Mouse (Mus musculus) lung, embryonic 16.5 days (tissue): ENCODE results near the gene Plac9a. TPM values are rescaled to one million over a fixed set of nuclear protein-coding genes. Genes with fewer than 3 reads are reported as not detected.
"Not testable (repeated sequence)": the region's sequence is repeated elsewhere in the genome, so short reads cannot be mapped to it uniquely, and the experiment has no call there.

Source experiments
- ATAC-seq: fragments of 200-750 bp; cut with Nextera tagmentation; 2 replicates; pipeline ENCODE4 v1.8.0; 2017; ENCODE audit warnings: low read depth, mild to moderate bottlenecking, moderate library complexity
- H3K27ac ChIP-seq: fragments of 300-500 bp; sonication (generic); 2 replicates; pipeline ENCODE4 v1.5.1; 2014; ENCODE audit warnings: mild to moderate bottlenecking, control low read depth, low read length
- H3K27me3 ChIP-seq: fragments of 300-500 bp; sonication (generic); 2 replicates; pipeline ENCODE4 v1.6.1; 2014; ENCODE audit warnings: low read depth, low read length, mixed read lengths; ENCODE audit not compliant: control insufficient read depth, insufficient read depth
- H3K36me3 ChIP-seq: fragments of 300-500 bp; sonication (generic); 2 replicates; pipeline ENCODE4 v1.6.1; 2014; ENCODE audit warnings: low read length; ENCODE audit not compliant: control insufficient read depth, insufficient read depth
- H3K4me1 ChIP-seq: fragments of 300-500 bp; sonication (generic); replicated peaks from 2 replicates; pipeline ENCODE4 v1.6.1; 2014; ENCODE audit warnings: low read length, mixed read lengths; ENCODE audit not compliant: control insufficient read depth, insufficient read depth
- H3K4me2 ChIP-seq: fragments of 300-500 bp; sonication (generic); 2 replicates; pipeline ENCODE4 v1.6.1; 2014; ENCODE audit warnings: low read depth, low read length, control low read depth
- H3K4me3 ChIP-seq: fragments of 300-500 bp; sonication (generic); 2 replicates; pipeline ENCODE4 v1.5.1; 2014; ENCODE audit warnings: mild to moderate bottlenecking, low read length, control low read depth
- H3K9ac ChIP-seq: fragments of 300-500 bp; sonication (generic); 2 replicates; pipeline ENCODE4 v1.6.1; 2014; ENCODE audit warnings: low read length, control low read depth
- H3K9me3 ChIP-seq: fragments of 300-500 bp; sonication (generic); 2 replicates; pipeline ENCODE4 v1.6.1; 2016; ENCODE audit warnings: low read length; ENCODE audit not compliant: control insufficient read depth
- WGBS: fragments of 180-500 bp; shearing (Covaris S2); extraction: QIAGEN DNeasy Blood & Tissue Kit; methylation state at CpG from one replicate; pipeline ENCODE4 v1.1.7; 2014; 5-methylcytosine and 5-hydroxymethylcytosine counted together
- polyA plus RNA-seq: library from polyadenylated mRNA; unstranded; fragments of >200 nt; fragmentation: Nextera tagmentation; extraction: Ambion mirVana; gene quantifications from 2 replicates; pipeline ENCODE4 v1.2.1, GENCODE M21; 2015

The Plac9a gene
- polyA plus RNA-seq, 1 experiment from 2014 or later: 5.3 TPM

DNA sequence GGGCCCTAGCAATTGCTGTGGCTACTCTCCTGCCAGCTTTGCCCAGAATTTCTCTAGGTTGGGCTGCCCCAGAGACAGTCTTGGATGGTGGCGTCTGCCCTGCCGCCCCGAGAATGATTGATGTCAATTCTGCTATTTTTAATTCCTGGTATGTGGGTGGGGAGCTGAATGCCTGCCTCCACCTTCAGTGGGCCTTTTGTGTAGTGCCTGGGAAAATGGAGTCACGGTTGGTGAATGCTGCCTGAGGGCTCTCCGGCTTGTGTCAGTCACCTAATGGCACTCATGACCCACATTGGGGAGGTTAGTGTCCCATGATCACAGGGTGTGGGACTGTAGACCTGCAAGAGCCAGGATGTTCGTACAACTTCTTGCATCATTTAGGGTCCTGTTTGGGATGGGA lies 49.6 kb downstream of the Plac9a start:
- no peaks in the 10 kb centered on the region for H3K36me3 ChIP-seq
- H3K9me3 ChIP-seq: no peaks in the 10 kb centered on the region
- H3K4me2 ChIP-seq: no peak overlapping the region
- no peak overlapping the region for H3K4me3 ChIP-seq
- no peak overlapping the region for H3K9ac ChIP-seq
- no peak for ATAC-seq
- no peak overlapping the region for H3K27ac ChIP-seq
- H3K27me3 ChIP-seq: no peaks in the 10 kb centered on the region
- 64% methylated on average over 6 of the region's 6 CpGs for WGBS
- H3K4me1 ChIP-seq: peaks cover 3% of the 10 kb centered on the region; the same call in 1 of the 2 replicates

DNA sequence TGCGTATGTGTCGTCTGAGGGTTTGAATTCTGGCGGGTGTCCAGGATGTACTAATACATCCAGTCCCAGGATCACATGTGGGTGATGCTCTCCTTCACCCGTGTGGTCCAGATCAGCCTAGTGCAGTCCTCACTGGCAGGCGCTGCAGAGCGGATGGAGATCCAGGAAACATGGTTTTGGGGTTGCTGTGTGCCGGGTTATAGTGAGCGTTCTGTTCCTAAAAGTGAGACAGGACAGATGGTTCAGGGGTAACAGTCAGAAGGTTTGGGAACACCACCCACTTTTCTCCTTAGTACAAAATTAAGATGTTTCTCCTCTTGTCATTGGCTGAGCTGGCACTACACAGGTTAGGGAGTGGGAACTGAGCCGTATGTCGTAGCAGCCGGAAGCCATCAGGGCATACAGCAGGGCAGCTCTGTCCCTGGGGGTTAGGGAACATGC lies 50.8 kb downstream of the Plac9a start:
- H3K4me3 ChIP-seq: no peak overlapping the region
- H3K9me3 ChIP-seq: no peaks in the 10 kb centered on the region
- 67% methylated on average over 11 of the region's 11 CpGs for WGBS
- H3K27me3 ChIP-seq: no peaks in the 10 kb centered on the region
- no peak overlapping the region for H3K9ac ChIP-seq
- H3K4me2 ChIP-seq: no peak overlapping the region
- H3K4me1 ChIP-seq: peaks cover 2% of the 10 kb centered on the region; the same call in 1 of the 2 replicates
- H3K27ac ChIP-seq: no peak overlapping the region
- H3K36me3 ChIP-seq: no peaks in the 10 kb centered on the region
- no peak for ATAC-seq

DNA sequence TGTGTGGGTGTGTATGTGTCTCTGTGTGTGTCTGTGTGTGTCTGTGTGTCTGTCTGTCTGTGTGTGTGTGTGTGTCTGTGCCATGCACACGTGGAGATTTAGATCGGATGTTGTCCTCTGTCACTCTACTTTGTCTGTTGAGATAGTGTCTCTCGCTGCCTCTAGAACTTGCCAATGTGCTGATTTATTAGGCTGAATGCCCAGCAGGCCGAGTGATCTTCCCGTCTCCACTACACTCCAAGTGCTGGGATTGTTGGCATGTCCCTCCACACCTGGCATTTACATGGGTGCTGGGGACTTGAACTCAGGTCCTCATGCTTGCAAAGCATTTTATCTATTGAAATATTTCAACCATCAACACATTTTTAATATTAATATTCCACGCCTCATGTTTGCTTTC lies 51.7 kb downstream of the Plac9a start:
- Histone ChIP-seq H3K4me2 (no peak overlapping the region), H3K4me1 (peaks cover 2% of the 10 kb centered on the region; the same call in 1 of the 2 replicates), H3K4me3 (no peak overlapping the region), H3K9ac (no peak overlapping the region), H3K9me3 (no peaks in the 10 kb centered on the region), H3K27me3 (no peaks in the 10 kb centered on the region), H3K27ac (no peak overlapping the region), H3K36me3 (no peaks in the 10 kb centered on the region)
- ATAC-seq: no peak
- 62% methylated on average over 6 of the region's 6 CpGs for WGBS

DNA sequence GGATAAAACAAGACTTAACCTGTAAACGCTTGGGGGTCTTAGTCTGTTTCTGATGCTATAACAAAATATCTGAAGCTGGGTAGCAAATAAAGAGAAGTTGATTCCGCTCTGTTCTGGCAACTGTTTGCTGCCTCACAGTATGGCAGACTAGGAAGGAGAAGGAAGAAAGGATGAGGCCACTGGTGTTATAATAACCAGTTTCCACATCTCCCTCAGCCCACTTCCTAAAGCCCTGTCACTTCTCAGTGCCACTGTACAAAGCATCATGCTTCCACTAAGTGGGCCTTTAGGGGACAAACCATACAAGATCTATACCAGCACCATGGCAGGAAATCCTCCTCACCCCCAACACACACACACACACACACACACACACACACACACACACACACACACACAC lies 52.5 kb downstream of the Plac9a start:
- ATAC-seq: no peak
- no peaks in the 10 kb centered on the region for H3K27me3 ChIP-seq
- no peaks in the 10 kb centered on the region for H3K36me3 ChIP-seq
- no peaks in the 10 kb centered on the region for H3K9me3 ChIP-seq
- H3K27ac ChIP-seq: no peak overlapping the region
- H3K9ac ChIP-seq: no peak overlapping the region
- 96% methylated on average over 2 of the region's 2 CpGs for WGBS
- peaks cover 2% of the 10 kb centered on the region; the same call in 1 of the 2 replicates for H3K4me1 ChIP-seq
- no peak overlapping the region for H3K4me3 ChIP-seq
- no peak overlapping the region for H3K4me2 ChIP-seq

DNA sequence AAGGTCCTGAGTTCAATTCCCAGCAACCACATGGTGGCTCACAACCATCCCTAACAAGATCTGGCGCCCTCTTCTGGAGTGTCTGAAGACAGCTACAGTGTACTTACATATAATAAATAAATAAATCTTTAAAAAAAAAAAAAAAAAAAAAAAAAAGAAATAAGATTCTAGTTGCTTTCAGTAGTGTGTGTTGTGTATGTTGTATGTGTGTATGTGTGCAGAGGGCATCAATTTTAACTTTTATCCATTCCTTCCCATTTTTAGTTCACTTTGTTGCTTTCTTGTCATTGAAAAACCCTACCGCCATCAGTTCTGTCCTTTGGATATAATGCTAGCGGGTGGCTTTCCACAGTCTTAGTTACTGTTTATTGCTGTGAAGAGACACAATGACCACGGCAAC lies 54.2 kb downstream of the Plac9a start:
- H3K4me3 ChIP-seq, H3K27me3 ChIP-seq, H3K36me3 ChIP-seq, H3K4me2 ChIP-seq, H3K27ac ChIP-seq, H3K9me3 ChIP-seq, H3K9ac ChIP-seq, ATAC-seq, H3K4me1 ChIP-seq: not testable (repeated sequence)
- 87% methylated on average over 3 of the region's 4 CpGs for WGBS

- no peak overlapping the region for H3K4me3 ChIP-seq
- H3K27ac ChIP-seq: no peak overlapping the region
- no peak for ATAC-seq
- H3K27me3 ChIP-seq: no peaks in the 10 kb centered on the region
- WGBS: 69% methylated on average over 6 of the region's 6 CpGs
- H3K4me1 ChIP-seq: peaks cover 2% of the 10 kb centered on the region; the same call in 1 of the 2 replicates
- H3K9ac ChIP-seq: no peak overlapping the region
- H3K9me3 ChIP-seq: no peaks in the 10 kb centered on the region
- no peak overlapping the region for H3K4me2 ChIP-seq
- H3K36me3 ChIP-seq: no peaks in the 10 kb centered on the region
These were observed 54.7 kb downstream of the Plac9a start for GRCm38 (mm10) chr14:25848237-25848636.

DNA sequence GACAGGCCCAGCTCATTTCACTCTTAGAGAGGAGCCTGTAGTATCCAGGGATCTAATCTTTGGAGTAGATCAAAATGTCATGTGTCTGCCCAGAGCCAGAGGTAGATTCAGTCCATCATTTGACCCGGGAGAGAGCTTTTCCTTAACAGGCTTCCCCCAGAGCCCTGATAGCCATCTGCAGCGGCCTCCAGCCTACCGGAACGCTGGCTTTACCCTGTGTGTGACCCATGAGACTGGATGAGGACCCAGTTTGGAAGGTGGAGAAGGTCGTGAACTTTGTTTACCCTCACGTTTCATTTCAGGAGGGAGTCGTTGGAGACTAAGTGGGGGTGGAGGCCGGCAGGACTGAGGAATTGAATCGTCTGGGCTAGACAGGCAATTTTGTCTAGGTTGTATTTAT lies 55.2 kb downstream of the Plac9a start:
- no peaks in the 10 kb centered on the region for H3K36me3 ChIP-seq
- H3K27me3 ChIP-seq: no peaks in the 10 kb centered on the region
- H3K4me2 ChIP-seq: no peak overlapping the region
- no peak for ATAC-seq
- H3K9ac ChIP-seq: no peak overlapping the region
- H3K4me3 ChIP-seq: no peak overlapping the region
- H3K4me1 ChIP-seq: peaks cover 6% of the 10 kb centered on the region
- H3K27ac ChIP-seq: no peak overlapping the region
- no peaks in the 10 kb centered on the region for H3K9me3 ChIP-seq
- WGBS: 32% methylated on average over 9 of the region's 9 CpGs

GRCm38 (mm10) chr14:25846516-25846915 lies 56.4 kb downstream of the Plac9a start:
- H3K27me3 ChIP-seq: no peaks in the 10 kb centered on the region
- H3K4me3 ChIP-seq: no peak overlapping the region
- no peak overlapping the region for H3K9ac ChIP-seq
- no peaks in the 10 kb centered on the region for H3K36me3 ChIP-seq
- H3K4me1 ChIP-seq: peaks cover 6% of the 10 kb centered on the region
- H3K4me2 ChIP-seq: no peak overlapping the region
- 77% methylated on average over 8 of the region's 8 CpGs for WGBS
- ATAC-seq: no peak
- no peak overlapping the region for H3K27ac ChIP-seq
- H3K9me3 ChIP-seq: no peaks in the 10 kb centered on the region

GRCm38 (mm10) chr14:25845832-25846383 lies 57.0 kb downstream of the Plac9a start:
- ATAC-seq: no peak
- H3K9me3 ChIP-seq: no peaks in the 10 kb centered on the region
- H3K4me3 ChIP-seq: no peak overlapping the region
- no peaks in the 10 kb centered on the region for H3K27me3 ChIP-seq
- peaks cover 6% of the 10 kb centered on the region for H3K4me1 ChIP-seq
- H3K4me2 ChIP-seq: no peak overlapping the region
- no peak overlapping the region for H3K9ac ChIP-seq
- no peaks in the 10 kb centered on the region for H3K36me3 ChIP-seq
- WGBS: 76% methylated on average over 6 of the region's 6 CpGs
- no peak overlapping the region for H3K27ac ChIP-seq

DNA sequence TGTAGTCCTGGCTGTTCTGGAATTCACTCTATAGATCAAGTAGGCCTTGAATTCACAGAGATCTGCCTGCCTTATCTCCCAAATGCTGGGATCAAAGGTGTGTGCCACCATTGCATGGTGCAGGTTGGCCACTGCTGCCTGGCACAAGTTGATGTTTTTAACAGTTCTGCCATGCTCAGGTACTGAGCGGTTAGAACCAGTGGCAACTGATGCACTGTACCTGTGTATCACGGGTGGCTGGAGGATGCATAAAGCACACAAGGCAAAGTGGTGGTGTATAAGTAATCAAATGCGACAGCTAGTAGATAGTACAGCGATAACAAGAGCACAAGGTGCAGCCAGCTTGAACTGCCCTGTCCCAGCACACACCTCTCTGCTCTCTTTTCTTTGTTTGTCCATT lies 58.5 kb downstream of the Plac9a start:
- Histone ChIP-seq H3K27me3 (no peaks in the 10 kb centered on the region), H3K9me3 (no peaks in the 10 kb centered on the region), H3K4me3 (no peak overlapping the region), H3K36me3 (no peaks in the 10 kb centered on the region), H3K9ac (no peak overlapping the region), H3K4me1 (peaks cover 6% of the 10 kb centered on the region), H3K27ac (no peak overlapping the region), H3K4me2 (no peak overlapping the region)
- WGBS: 93% methylated on average over 4 of the region's 4 CpGs
- no peak for ATAC-seq
